Mouse (Mus musculus): ENCODE data around the gene Mpzl1. TPM values are rescaled to one million over a fixed set of nuclear protein-coding genes. Genes with fewer than 3 reads are reported as not detected.

Gene Mpzl1
- polyA plus RNA-seq, 1 experiment from 2014 or later = 164 TPM

DNA sequence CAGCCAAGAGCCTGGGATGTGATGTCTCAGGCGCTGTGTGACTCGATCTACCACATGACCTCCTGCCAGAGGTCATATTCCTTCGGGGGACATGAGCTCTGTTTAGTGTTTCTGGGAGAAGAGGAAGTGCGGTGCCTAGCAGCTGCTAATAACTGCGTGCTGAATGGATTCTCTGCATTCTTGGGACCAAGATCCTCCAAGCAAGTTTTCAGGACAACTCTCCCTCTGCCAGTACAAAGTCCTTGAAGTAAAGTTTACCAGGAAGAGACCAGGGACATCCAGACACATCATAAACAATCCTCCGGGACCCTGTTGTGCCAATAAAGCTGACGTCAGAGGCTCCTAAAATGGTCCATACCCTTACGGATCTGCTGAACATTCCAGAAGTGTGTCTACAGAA lies 46.5 kb downstream of the Mpzl1 start:
- H3K9ac ChIP-seq = no peak overlapping the region
- H3K4me1 ChIP-seq = peaks cover 18% of the 10 kb centered on the region
- WGBS = 22% methylated on average over 8 of the region's 8 CpGs
- no peak overlapping the region for H3K4me2 ChIP-seq (replicated peaks)
- peaks cover 20% of the 10 kb centered on the region for H3K36me3 ChIP-seq
- H3K27me3 ChIP-seq = no peaks in the 10 kb centered on the region
- no peak for ATAC-seq (ENCODE audit: insufficient number of reproducible peaks, insufficient read depth, low FRiP score, low TSS enrichment)
- no peak overlapping the region for H3K27ac ChIP-seq
- no peaks in the 10 kb centered on the region for H3K9me3 ChIP-seq
- no peak overlapping the region for H3K4me3 ChIP-seq

DNA sequence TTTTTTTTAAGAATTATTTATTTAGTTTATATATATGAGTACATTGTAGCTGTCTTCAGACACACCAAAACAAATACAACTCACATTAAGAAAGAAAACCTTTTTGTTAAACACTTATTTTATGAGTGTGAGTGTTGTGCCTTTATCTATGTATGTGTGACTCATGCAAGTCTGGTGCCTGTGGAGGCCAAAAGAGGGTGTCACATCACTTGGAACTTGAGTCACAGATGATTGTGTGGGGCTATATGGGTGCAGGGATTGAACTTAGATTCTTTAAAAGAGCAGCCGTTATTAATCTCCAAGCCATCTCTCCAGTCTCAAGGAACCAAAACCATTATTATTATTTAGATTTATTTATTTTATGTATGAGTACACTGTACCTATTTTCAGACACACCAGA lies 48.0 kb downstream of the Mpzl1 start:
- H3K36me3 ChIP-seq = peaks cover 6% of the 10 kb centered on the region; the same call in 1 of the 2 replicates
- no peak overlapping the region for H3K4me3 ChIP-seq
- no peak overlapping the region for H3K9ac ChIP-seq
- H3K4me2 ChIP-seq (replicated peaks) = no peak overlapping the region
- ATAC-seq (ENCODE audit: insufficient number of reproducible peaks, insufficient read depth, low FRiP score, low TSS enrichment) = no peak
- H3K27me3 ChIP-seq = no peaks in the 10 kb centered on the region
- no peak overlapping the region for H3K27ac ChIP-seq
- peaks cover 18% of the 10 kb centered on the region for H3K4me1 ChIP-seq
- no peaks in the 10 kb centered on the region for H3K9me3 ChIP-seq
- 77% methylated on average over 1 of the region's 1 CpGs for WGBS

DNA sequence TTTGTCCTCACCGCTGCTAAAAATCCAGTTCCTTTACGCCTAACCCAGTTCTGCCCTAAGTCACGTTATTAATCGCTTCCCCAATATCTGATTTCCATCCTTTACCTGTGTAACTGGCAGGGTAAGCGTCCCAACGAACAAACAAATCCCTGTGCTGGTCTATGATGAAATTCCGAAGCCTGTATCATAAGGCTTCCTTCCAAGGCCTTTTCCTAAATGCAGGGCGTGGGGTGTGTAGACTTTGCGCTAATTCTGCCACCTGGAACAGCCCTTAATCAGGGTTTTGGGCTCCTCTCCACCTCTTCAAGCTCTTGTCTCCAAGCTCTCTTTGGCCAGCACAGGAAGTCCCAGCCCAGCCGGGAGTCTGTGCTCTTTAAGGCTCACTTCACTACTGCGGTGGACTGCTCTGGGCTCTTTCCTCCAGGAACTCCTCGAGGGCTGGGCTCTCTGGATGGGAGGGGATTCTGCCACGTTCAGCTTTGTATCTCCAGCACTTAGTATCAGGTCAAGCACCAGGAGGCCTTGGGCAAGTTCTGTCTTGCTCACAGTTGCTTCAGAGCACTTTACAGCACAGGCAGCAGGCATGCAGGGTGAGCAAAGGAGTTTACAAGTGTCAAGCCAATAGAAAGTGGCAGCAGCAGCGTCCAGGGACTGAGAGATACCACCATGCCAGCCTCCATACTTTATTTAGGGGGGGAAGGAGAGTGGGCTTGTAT lies 48.8 kb downstream of the Mpzl1 start:
- no peak for ATAC-seq (ENCODE audit: insufficient number of reproducible peaks, insufficient read depth, low FRiP score, low TSS enrichment)
- no peak overlapping the region for H3K27ac ChIP-seq
- H3K4me1 ChIP-seq = peaks cover 18% of the 10 kb centered on the region
- WGBS = 65% methylated on average over 14 of the region's 14 CpGs
- no peak overlapping the region for H3K4me3 ChIP-seq
- H3K27me3 ChIP-seq = no peaks in the 10 kb centered on the region
- peaks cover under 1% of the 10 kb centered on the region; the same call in 1 of the 2 replicates for H3K36me3 ChIP-seq
- no peaks in the 10 kb centered on the region for H3K9me3 ChIP-seq
- no peak overlapping the region for H3K4me2 ChIP-seq (replicated peaks)
- H3K9ac ChIP-seq = no peak overlapping the region

- H3K4me2 ChIP-seq (replicated peaks) = no peak overlapping the region
- H3K9ac ChIP-seq = no peak overlapping the region
- WGBS = 29% methylated on average over 10 of the region's 12 CpGs
- peak; percentile 48 for ATAC-seq (ENCODE audit: insufficient number of reproducible peaks, insufficient read depth, low FRiP score, low TSS enrichment)
- no peaks in the 10 kb centered on the region for H3K27me3 ChIP-seq
- no peak overlapping the region for H3K27ac ChIP-seq
- peaks cover 8% of the 10 kb centered on the region for H3K4me1 ChIP-seq
- H3K36me3 ChIP-seq = no peaks in the 10 kb centered on the region
- no peaks in the 10 kb centered on the region for H3K9me3 ChIP-seq
- H3K4me3 ChIP-seq = no peak overlapping the region
Measured at GRCm38 (mm10) chr1:165583529-165584184, 50.7 kb downstream of the Mpzl1 start.

DNA sequence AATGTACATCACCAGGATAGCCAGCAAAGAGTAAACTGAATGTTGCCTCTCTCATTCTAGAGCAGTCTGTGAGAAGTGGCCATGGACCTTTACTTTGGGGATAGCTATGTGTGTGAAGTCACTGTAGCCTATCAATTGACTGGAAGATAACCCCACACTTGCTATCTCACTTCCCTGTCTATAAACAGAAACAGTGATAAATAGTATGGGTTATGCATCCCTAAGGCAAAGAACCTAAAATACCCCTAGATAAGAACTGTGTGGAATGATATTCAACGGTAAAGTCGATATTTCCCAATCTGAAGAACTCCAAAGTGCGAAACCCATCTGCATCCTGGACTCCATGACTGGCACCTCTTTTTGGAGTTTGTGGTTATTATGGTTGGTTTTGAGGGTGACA lies 53.1 kb downstream of the Mpzl1 start:
- Histone ChIP-seq H3K4me1 (no peaks in the 10 kb centered on the region), H3K9ac (no peak overlapping the region), H3K27me3 (no peaks in the 10 kb centered on the region), H3K4me2 (replicated peaks) (no peak overlapping the region), H3K27ac (no peak overlapping the region), H3K9me3 (no peaks in the 10 kb centered on the region), H3K4me3 (no peak overlapping the region), H3K36me3 (no peaks in the 10 kb centered on the region)
- 99% methylated on average over 3 of the region's 3 CpGs for WGBS
- no peak for ATAC-seq (ENCODE audit: insufficient number of reproducible peaks, insufficient read depth, low FRiP score, low TSS enrichment)

DNA sequence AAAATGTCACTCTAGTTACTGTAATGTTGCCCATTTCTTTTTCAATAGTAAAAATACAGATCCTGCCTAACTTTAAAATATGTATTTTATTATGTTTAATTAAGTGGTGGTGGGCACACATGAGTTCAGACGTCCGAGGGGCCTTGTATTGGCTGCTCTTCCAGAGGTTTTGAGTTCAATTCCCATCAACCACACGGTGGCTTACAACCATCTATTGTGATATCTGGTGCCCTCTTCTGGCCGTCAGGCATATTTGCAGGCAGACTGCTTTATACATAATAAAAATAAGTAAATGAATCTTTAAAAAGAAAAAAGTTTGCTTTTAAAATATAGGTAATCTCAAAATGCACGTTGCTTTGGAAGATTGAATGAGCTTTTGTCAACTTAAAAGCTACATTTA lies 55.0 kb downstream of the Mpzl1 start:
- WGBS = 48% methylated on average over 5 of the region's 5 CpGs
- Histone ChIP-seq H3K4me3 (no peak overlapping the region), H3K4me2 (replicated peaks) (no peak overlapping the region), H3K27me3 (no peaks in the 10 kb centered on the region), H3K9ac (no peak overlapping the region), H3K27ac (no peak overlapping the region), H3K36me3 (no peaks in the 10 kb centered on the region), H3K4me1 (no peaks in the 10 kb centered on the region), H3K9me3 (no peaks in the 10 kb centered on the region)
- no peak for ATAC-seq (ENCODE audit: insufficient number of reproducible peaks, insufficient read depth, low FRiP score, low TSS enrichment)

- no peak overlapping the region for H3K4me2 ChIP-seq (replicated peaks)
- H3K27ac ChIP-seq = no peak overlapping the region
- H3K9ac ChIP-seq = no peak overlapping the region
- H3K36me3 ChIP-seq = no peaks in the 10 kb centered on the region
- no peaks in the 10 kb centered on the region for H3K4me1 ChIP-seq
- 79% methylated on average over 9 of the region's 9 CpGs for WGBS
- ATAC-seq (ENCODE audit: insufficient number of reproducible peaks, insufficient read depth, low FRiP score, low TSS enrichment) = no peak
- no peaks in the 10 kb centered on the region for H3K9me3 ChIP-seq
- H3K4me3 ChIP-seq = no peak overlapping the region
- no peaks in the 10 kb centered on the region for H3K27me3 ChIP-seq
Measured at GRCm38 (mm10) chr1:165576459-165577112, 57.8 kb downstream of the Mpzl1 start.

GRCm38 (mm10) chr1:165576005-165576404 lies 58.3 kb downstream of the Mpzl1 start:
- no peak for ATAC-seq (ENCODE audit: insufficient number of reproducible peaks, insufficient read depth, low FRiP score, low TSS enrichment)
- 74% methylated on average over 4 of the region's 4 CpGs for WGBS

DNA sequence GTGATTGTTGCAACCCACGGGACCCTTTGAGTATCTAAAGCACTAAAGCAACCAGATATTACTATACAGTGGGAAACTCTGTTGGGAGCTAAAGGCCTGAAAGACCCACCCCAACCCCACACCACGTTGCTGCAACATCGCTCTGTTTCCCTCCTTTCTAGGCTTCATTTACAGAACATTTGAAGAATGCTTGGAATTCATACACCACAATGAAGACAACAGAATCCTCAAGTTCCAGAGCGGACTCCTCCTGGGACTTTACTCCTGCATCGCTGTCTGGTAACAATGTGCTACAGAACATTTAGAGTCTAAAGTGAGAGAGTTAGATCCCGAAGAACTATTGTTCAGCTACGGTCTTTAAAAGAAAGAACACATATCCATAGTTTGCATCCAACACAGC lies 66.9 kb downstream of the Mpzl1 start:
- H3K27me3 ChIP-seq = no peaks in the 10 kb centered on the region
- no peak overlapping the region for H3K4me2 ChIP-seq (replicated peaks)
- no peak overlapping the region for H3K9ac ChIP-seq
- no peaks in the 10 kb centered on the region for H3K4me1 ChIP-seq
- WGBS = 76% methylated on average over 7 of the region's 7 CpGs
- H3K36me3 ChIP-seq = no peaks in the 10 kb centered on the region
- ATAC-seq (ENCODE audit: insufficient number of reproducible peaks, insufficient read depth, low FRiP score, low TSS enrichment) = no peak
- no peak overlapping the region for H3K4me3 ChIP-seq
- no peaks in the 10 kb centered on the region for H3K9me3 ChIP-seq
- H3K27ac ChIP-seq = no peak overlapping the region

More at GRCm38 (mm10) chr1:165576005-165576404, 58.3 kb downstream of the Mpzl1 start:
- Histone ChIP-seq H3K27me3 (no peaks in the 10 kb centered on the region), H3K27ac (no peak overlapping the region), H3K4me2 (replicated peaks) (no peak overlapping the region), H3K9me3 (no peaks in the 10 kb centered on the region), H3K36me3 (no peaks in the 10 kb centered on the region), H3K4me3 (no peak overlapping the region), H3K9ac (no peak overlapping the region), H3K4me1 (no peaks in the 10 kb centered on the region)

- Histone ChIP-seq H3K9ac (no peak overlapping the region), H3K4me1 (no peaks in the 10 kb centered on the region), H3K27ac (no peak overlapping the region), H3K4me2 (replicated peaks) (no peak overlapping the region), H3K4me3 (no peak overlapping the region), H3K9me3 (no peaks in the 10 kb centered on the region), H3K36me3 (no peaks in the 10 kb centered on the region), H3K27me3 (no peaks in the 10 kb centered on the region)
- 92% methylated on average over 4 of the region's 4 CpGs for WGBS
- ATAC-seq (ENCODE audit: insufficient number of reproducible peaks, insufficient read depth, low FRiP score, low TSS enrichment) = no peak
Measured at GRCm38 (mm10) chr1:165565283-165565682, 69.1 kb downstream of the Mpzl1 start.

GRCm38 (mm10) chr1:165559073-165559472 lies 75.3 kb downstream of the Mpzl1 start:
- H3K4me2 ChIP-seq (replicated peaks) = no peak overlapping the region
- no peaks in the 10 kb centered on the region for H3K4me1 ChIP-seq
- no peak for ATAC-seq (ENCODE audit: insufficient number of reproducible peaks, insufficient read depth, low FRiP score, low TSS enrichment)
- no peaks in the 10 kb centered on the region for H3K36me3 ChIP-seq
- H3K27ac ChIP-seq = no peak overlapping the region
- H3K9me3 ChIP-seq = no peaks in the 10 kb centered on the region
- WGBS = 86% methylated on average over 9 of the region's 9 CpGs
- H3K4me3 ChIP-seq = no peak overlapping the region
- H3K27me3 ChIP-seq = no peaks in the 10 kb centered on the region
- no peak overlapping the region for H3K9ac ChIP-seq

GRCm38 (mm10) chr1:165556711-165557110 lies 77.6 kb downstream of the Mpzl1 start:
- no peak overlapping the region for H3K9ac ChIP-seq
- H3K9me3 ChIP-seq = peaks cover 3% of the 10 kb centered on the region; the same call in 1 of the 2 replicates
- H3K36me3 ChIP-seq = no peaks in the 10 kb centered on the region
- no peak overlapping the region for H3K27ac ChIP-seq
- no peak overlapping the region for H3K4me3 ChIP-seq
- H3K4me2 ChIP-seq (replicated peaks) = no peak overlapping the region
- WGBS = 65% methylated on average over 2 of the region's 2 CpGs
- no peaks in the 10 kb centered on the region for H3K4me1 ChIP-seq
- ATAC-seq (ENCODE audit: insufficient number of reproducible peaks, insufficient read depth, low FRiP score, low TSS enrichment) = no peak
- H3K27me3 ChIP-seq = no peaks in the 10 kb centered on the region
